Mouse (Mus musculus) adrenal gland, postnatal 14 days (tissue): ENCODE measurements around the gene Rbm33. TPM values are rescaled to one million over a fixed set of nuclear protein-coding genes. Genes with fewer than 3 reads are reported as not detected.

Source experiments
- DNase-seq: peaks from one replicate; pipeline ENCODE4 v3.0.0; 2021; ENCODE audit warnings: mixed read lengths
- total RNA-seq: library from RNA; stranded (reverse); gene quantifications from 2 replicates; pipeline ENCODE4 v1.2.3, GENCODE M21; 2021

Rbm33 gene
- total RNA-seq, 1 experiment from 2014 or later = 44.0 TPM

GRCm38 (mm10) chr5:28412006-28412685, 95.2 kb downstream of the Rbm33 start:
- peak; percentile 78 for DNase-seq

- DNase-seq = peak; percentile 45
These were observed 96.6 kb downstream of the Rbm33 start for GRCm38 (mm10) chr5:28413533-28413932.

GRCm38 (mm10) chr5:28414076-28414475, 97.2 kb downstream of the Rbm33 start:
- DNase-seq = no peak

- no peak for DNase-seq
These were observed 99.1 kb downstream of the Rbm33 start for GRCm38 (mm10) chr5:28416029-28416428.

GRCm38 (mm10) chr5:28418734-28419133, 101.8 kb downstream of the Rbm33 start:
- no peak for DNase-seq

GRCm38 (mm10) chr5:28419640-28420265, 102.8 kb downstream of the Rbm33 start:
- peak; percentile 73 for DNase-seq

GRCm38 (mm10) chr5:28423781-28424180, 106.9 kb downstream of the Rbm33 start:
- no peak for DNase-seq

GRCm38 (mm10) chr5:28425926-28426325, 109.0 kb downstream of the Rbm33 start:
- no peak for DNase-seq

- no peak for DNase-seq
These were observed 133.4 kb downstream of the Rbm33 start for GRCm38 (mm10) chr5:28450126-28450890.

- DNase-seq = peak; percentile 91
These were observed 134.2 kb downstream of the Rbm33 start for GRCm38 (mm10) chr5:28451053-28451638.

GRCm38 (mm10) chr5:28453086-28453485, 136.2 kb downstream of the Rbm33 start:
- no peak for DNase-seq

- no peak for DNase-seq
These were observed 136.6 kb downstream of the Rbm33 start for GRCm38 (mm10) chr5:28453523-28453922.

GRCm38 (mm10) chr5:28454546-28454945, 137.6 kb downstream of the Rbm33 start:
- no peak for DNase-seq

- DNase-seq = peak; percentile 63
These were observed 138.8 kb downstream of the Rbm33 start for GRCm38 (mm10) chr5:28455721-28456120.

- DNase-seq = no peak
These were observed 139.4 kb downstream of the Rbm33 start for GRCm38 (mm10) chr5:28456366-28456765.

GRCm38 (mm10) chr5:28457921-28458641, 141.2 kb downstream of the Rbm33 start:
- DNase-seq = no peak

- peak; percentile 40 for DNase-seq
These were observed 141.9 kb downstream of the Rbm33 start for GRCm38 (mm10) chr5:28458821-28459240.

GRCm38 (mm10) chr5:28459456-28460225, 142.7 kb downstream of the Rbm33 start:
- DNase-seq = no peak

GRCm38 (mm10) chr5:28460556-28461350, 143.8 kb downstream of the Rbm33 start:
- peak; percentile 27 for DNase-seq

GRCm38 (mm10) chr5:28461376-28461775, 144.5 kb downstream of the Rbm33 start:
- no peak for DNase-seq
